Mouse (Mus musculus): ENCODE data around the gene Asb10. TPM values are rescaled to one million over a fixed set of nuclear protein-coding genes. Genes with fewer than 3 reads are reported as not detected.

The Asb10 gene
- polyA plus RNA-seq, 1 experiment from 2014 or later, result 0.25 TPM

- no peak for ATAC-seq (ENCODE audit: low FRiP score, low TSS enrichment)
- WGBS, result 90% methylated on average over 15 of the region's 15 CpGs
- Histone ChIP-seq H3K4me2 (replicated peaks; ENCODE audit: low read depth) (no peak overlapping the region), H3K36me3 (ENCODE audit: control insufficient read depth, insufficient read depth, low read length) (peaks cover 26% of the 10 kb centered on the region), H3K9ac (ENCODE audit: low read length) (no peak overlapping the region), H3K9me3 (ENCODE audit: control insufficient read depth, low read length) (no peaks in the 10 kb centered on the region), H3K4me1 (replicated peaks; ENCODE audit: control insufficient read depth, insufficient read depth) (no peaks in the 10 kb centered on the region), H3K4me3 (ENCODE audit: low read depth, low read length) (no peak overlapping the region), H3K27me3 (ENCODE audit: control insufficient read depth, insufficient read depth, low read length) (no peaks in the 10 kb centered on the region), H3K27ac (replicated peaks) (no peak overlapping the region)
- no peak for DNase-seq (ENCODE audit: low spot score)
- TF ChIP-seq CTCF (IDR thresholded peaks at IDR 0.05; ENCODE audit: low read depth) (no peak), EP300 (optimal IDR thresholded peaks at IDR 0.05) (no peak)
Observed at GRCm38 (mm10) chr5:24495019-24495418, 45.8 kb downstream of the Asb10 start.

- Histone ChIP-seq H3K9ac (ENCODE audit: low read length) (no peak overlapping the region), H3K4me3 (ENCODE audit: low read depth, low read length) (no peak overlapping the region), H3K4me1 (replicated peaks; ENCODE audit: control insufficient read depth, insufficient read depth) (no peaks in the 10 kb centered on the region), H3K4me2 (replicated peaks; ENCODE audit: low read depth) (no peak overlapping the region), H3K27ac (replicated peaks) (no peak overlapping the region), H3K9me3 (ENCODE audit: control insufficient read depth, low read length) (no peaks in the 10 kb centered on the region), H3K27me3 (ENCODE audit: control insufficient read depth, insufficient read depth, low read length) (no peaks in the 10 kb centered on the region), H3K36me3 (ENCODE audit: control insufficient read depth, insufficient read depth, low read length) (peaks cover 31% of the 10 kb centered on the region)
- TF ChIP-seq CTCF (IDR thresholded peaks at IDR 0.05; ENCODE audit: low read depth) (no peak), EP300 (optimal IDR thresholded peaks at IDR 0.05) (no peak)
- 61% methylated on average over 16 of the region's 16 CpGs for WGBS
- ATAC-seq (ENCODE audit: low FRiP score, low TSS enrichment) (no peak), DNase-seq (ENCODE audit: low spot score) (no peak)
Observed at GRCm38 (mm10) chr5:24492546-24493285, 48.1 kb downstream of the Asb10 start.

- no peaks in the 10 kb centered on the region for H3K4me1 ChIP-seq (replicated peaks; ENCODE audit: control insufficient read depth, insufficient read depth)
- no peak overlapping the region for H3K4me2 ChIP-seq (replicated peaks; ENCODE audit: low read depth)
- 81% methylated on average over 14 of the region's 14 CpGs for WGBS
- ATAC-seq (ENCODE audit: low FRiP score, low TSS enrichment), result no peak
- DNase-seq (ENCODE audit: low spot score), result no peak
- H3K27ac ChIP-seq (replicated peaks), result no peak overlapping the region
- peaks cover 32% of the 10 kb centered on the region for H3K36me3 ChIP-seq (ENCODE audit: control insufficient read depth, insufficient read depth, low read length)
- no peak overlapping the region for H3K9ac ChIP-seq (ENCODE audit: low read length)
- no peak for TF ChIP-seq CTCF (IDR thresholded peaks at IDR 0.05; ENCODE audit: low read depth)
- TF ChIP-seq EP300 (optimal IDR thresholded peaks at IDR 0.05), result no peak
- no peaks in the 10 kb centered on the region for H3K9me3 ChIP-seq (ENCODE audit: control insufficient read depth, low read length)
- no peak overlapping the region for H3K4me3 ChIP-seq (ENCODE audit: low read depth, low read length)
- H3K27me3 ChIP-seq (ENCODE audit: control insufficient read depth, insufficient read depth, low read length), result no peaks in the 10 kb centered on the region
Observed at GRCm38 (mm10) chr5:24490413-24490920, 50.3 kb downstream of the Asb10 start.

GRCm38 (mm10) chr5:24486738-24487137, 54.0 kb downstream of the Asb10 start:
- Histone ChIP-seq H3K4me2 (replicated peaks; ENCODE audit: low read depth) (no peak overlapping the region), H3K27me3 (ENCODE audit: control insufficient read depth, insufficient read depth, low read length) (no peaks in the 10 kb centered on the region), H3K9me3 (ENCODE audit: control insufficient read depth, low read length) (no peaks in the 10 kb centered on the region), H3K36me3 (ENCODE audit: control insufficient read depth, insufficient read depth, low read length) (peaks cover 38% of the 10 kb centered on the region), H3K27ac (replicated peaks) (no peak overlapping the region), H3K4me3 (ENCODE audit: low read depth, low read length) (no peak overlapping the region), H3K9ac (ENCODE audit: low read length) (no peak overlapping the region), H3K4me1 (replicated peaks; ENCODE audit: control insufficient read depth, insufficient read depth) (no peaks in the 10 kb centered on the region)
- 91% methylated on average over 5 of the region's 5 CpGs for WGBS
- no peak for ATAC-seq (ENCODE audit: low FRiP score, low TSS enrichment)
- no peak for TF ChIP-seq EP300 (optimal IDR thresholded peaks at IDR 0.05)
- TF ChIP-seq CTCF (IDR thresholded peaks at IDR 0.05; ENCODE audit: low read depth), result no peak
- DNase-seq (ENCODE audit: low spot score), result no peak

- Histone ChIP-seq H3K27ac (replicated peaks) (no peak overlapping the region), H3K4me3 (ENCODE audit: low read depth, low read length) (no peak overlapping the region), H3K27me3 (ENCODE audit: control insufficient read depth, insufficient read depth, low read length) (no peaks in the 10 kb centered on the region), H3K9ac (ENCODE audit: low read length) (no peak overlapping the region), H3K4me2 (replicated peaks; ENCODE audit: low read depth) (no peak overlapping the region), H3K4me1 (replicated peaks; ENCODE audit: control insufficient read depth, insufficient read depth) (no peaks in the 10 kb centered on the region), H3K36me3 (ENCODE audit: control insufficient read depth, insufficient read depth, low read length) (peaks cover 41% of the 10 kb centered on the region), H3K9me3 (ENCODE audit: control insufficient read depth, low read length) (no peaks in the 10 kb centered on the region)
- DNase-seq (ENCODE audit: low spot score) (peak; percentile 86), ATAC-seq (ENCODE audit: low FRiP score, low TSS enrichment) (no peak)
- WGBS, result 4% methylated on average over 8 of the region's 8 CpGs
- no peak for TF ChIP-seq EP300 (optimal IDR thresholded peaks at IDR 0.05)
- TF ChIP-seq CTCF (IDR thresholded peaks at IDR 0.05; ENCODE audit: low read depth), result peak; percentile 91
Observed at GRCm38 (mm10) chr5:24486097-24486496, 54.7 kb downstream of the Asb10 start.

GRCm38 (mm10) chr5:24484963-24485362, 55.8 kb downstream of the Asb10 start:
- Histone ChIP-seq H3K9ac (ENCODE audit: low read length) (no peak overlapping the region), H3K27ac (replicated peaks) (no peak overlapping the region), H3K4me2 (replicated peaks; ENCODE audit: low read depth) (no peak overlapping the region), H3K27me3 (ENCODE audit: control insufficient read depth, insufficient read depth, low read length) (no peaks in the 10 kb centered on the region), H3K36me3 (ENCODE audit: control insufficient read depth, insufficient read depth, low read length) (peaks cover 36% of the 10 kb centered on the region), H3K9me3 (ENCODE audit: control insufficient read depth, low read length) (no peaks in the 10 kb centered on the region), H3K4me3 (ENCODE audit: low read depth, low read length) (no peak overlapping the region), H3K4me1 (replicated peaks; ENCODE audit: control insufficient read depth, insufficient read depth) (no peaks in the 10 kb centered on the region)
- no peak for DNase-seq (ENCODE audit: low spot score)
- 63% methylated on average over 22 of the region's 22 CpGs for WGBS
- TF ChIP-seq EP300 (optimal IDR thresholded peaks at IDR 0.05) (no peak), CTCF (IDR thresholded peaks at IDR 0.05; ENCODE audit: low read depth) (no peak)
- ATAC-seq (ENCODE audit: low FRiP score, low TSS enrichment), result no peak
